Mouse (Mus musculus): Measurements from ENCODE around the gene Fignl1.

GRCm38 (mm10) chr11:11785457-11785856, 23.3 kb downstream of the Fignl1 start:
- TF ChIP-seq CTCF (IDR thresholded peaks at IDR 0.05; ENCODE audit: low read depth), result no peak
- no peak for TF ChIP-seq EP300 (IDR thresholded peaks at IDR 0.05; ENCODE audit: low read depth)

Data from heart, postnatal 0 days (tissue).